Mouse (Mus musculus): ENCODE measurements at regions not wholly inside any gene's neighbourhood (a gene's known extent, or its start where the extent isn't known, plus 50 kb on each side); places are given as distances from the start of the nearest gene placed in this dataset.
A peak's percentile ranks its signal among the peaks of the same experiment; 100 is the strongest.

GRCm38 (mm10) chr2:114454901-114455300, 199.9 kb downstream of the Dph6 start:
- Histone ChIP-seq H3K4me3 (ENCODE audit: insufficient read depth, low read depth, low read length) (no peak overlapping the region), H3K4me1 (ENCODE audit: control insufficient read depth, insufficient read depth, low read length) (no peaks in the 10 kb centered on the region), H3K27ac (ENCODE audit: insufficient read depth, low read depth, low read length) (no peak overlapping the region), H3K36me3 (ENCODE audit: control insufficient read depth, insufficient read depth, low read length) (no peaks in the 10 kb centered on the region), H3K27me3 (replicated peaks; ENCODE audit: control insufficient read depth, insufficient read depth, low read length) (no peaks in the 10 kb centered on the region)
- DNase-seq: peak; percentile 2
- TF ChIP-seq POLR2A (IDR thresholded peaks at IDR 0.05; ENCODE audit: low read depth, low read length): no peak
- no peak for TF ChIP-seq CTCF (conservative IDR thresholded peaks at IDR 0.05; ENCODE audit: insufficient read depth, insufficient read length, low read depth, low read length)
- 55% methylated on average over 2 of the region's 2 CpGs for WGBS

- Histone ChIP-seq H3K27me3 (replicated peaks; ENCODE audit: control insufficient read depth, insufficient read depth, low read length) (no peaks in the 10 kb centered on the region), H3K4me1 (ENCODE audit: control insufficient read depth, insufficient read depth, low read length) (no peaks in the 10 kb centered on the region), H3K27ac (ENCODE audit: insufficient read depth, low read depth, low read length) (no peak overlapping the region), H3K4me3 (ENCODE audit: insufficient read depth, low read depth, low read length) (no peak overlapping the region), H3K36me3 (ENCODE audit: control insufficient read depth, insufficient read depth, low read length) (no peaks in the 10 kb centered on the region)
- TF ChIP-seq CTCF (conservative IDR thresholded peaks at IDR 0.05; ENCODE audit: insufficient read depth, insufficient read length, low read depth, low read length): no peak
- TF ChIP-seq POLR2A (IDR thresholded peaks at IDR 0.05; ENCODE audit: low read depth, low read length): no peak
- 45% methylated on average over 1 of the region's 1 CpGs for WGBS
- no peak for DNase-seq
Observed at GRCm38 (mm10) chr2:114450185-114450584, 204.6 kb downstream of the Dph6 start.

- no peaks in the 10 kb centered on the region for H3K27me3 ChIP-seq (replicated peaks; ENCODE audit: control insufficient read depth, insufficient read depth, low read length)
- H3K4me1 ChIP-seq (ENCODE audit: control insufficient read depth, insufficient read depth, low read length): no peaks in the 10 kb centered on the region
- H3K36me3 ChIP-seq (ENCODE audit: control insufficient read depth, insufficient read depth, low read length): no peaks in the 10 kb centered on the region
- WGBS: 61% methylated on average over 2 of the region's 2 CpGs
- peak; percentile 35 for DNase-seq
- H3K4me3 ChIP-seq (ENCODE audit: insufficient read depth, low read depth, low read length): no peak overlapping the region
- TF ChIP-seq POLR2A (IDR thresholded peaks at IDR 0.05; ENCODE audit: low read depth, low read length): no peak
- TF ChIP-seq CTCF (conservative IDR thresholded peaks at IDR 0.05; ENCODE audit: insufficient read depth, insufficient read length, low read depth, low read length): no peak
- no peak overlapping the region for H3K27ac ChIP-seq (ENCODE audit: insufficient read depth, low read depth, low read length)
Observed at GRCm38 (mm10) chr2:114443801-114444200, 211.0 kb downstream of the Dph6 start.

- H3K27ac ChIP-seq (ENCODE audit: insufficient read depth, low read depth, low read length): no peak overlapping the region
- H3K36me3 ChIP-seq (ENCODE audit: control insufficient read depth, insufficient read depth, low read length): no peaks in the 10 kb centered on the region
- no peak for TF ChIP-seq POLR2A (IDR thresholded peaks at IDR 0.05; ENCODE audit: low read depth, low read length)
- TF ChIP-seq CTCF (conservative IDR thresholded peaks at IDR 0.05; ENCODE audit: insufficient read depth, insufficient read length, low read depth, low read length): no peak
- no peaks in the 10 kb centered on the region for H3K4me1 ChIP-seq (ENCODE audit: control insufficient read depth, insufficient read depth, low read length)
- H3K4me3 ChIP-seq (ENCODE audit: insufficient read depth, low read depth, low read length): no peak overlapping the region
- 65% methylated on average over 6 of the region's 6 CpGs for WGBS
- DNase-seq: no peak
- no peaks in the 10 kb centered on the region for H3K27me3 ChIP-seq (replicated peaks; ENCODE audit: control insufficient read depth, insufficient read depth, low read length)
Observed at GRCm38 (mm10) chr2:114440943-114441342, 213.8 kb downstream of the Dph6 start.

GRCm38 (mm10) chr2:114439668-114440067, 215.1 kb downstream of the Dph6 start:
- Histone ChIP-seq H3K27ac (ENCODE audit: insufficient read depth, low read depth, low read length) (no peak overlapping the region), H3K4me3 (ENCODE audit: insufficient read depth, low read depth, low read length) (no peak overlapping the region), H3K36me3 (ENCODE audit: control insufficient read depth, insufficient read depth, low read length) (no peaks in the 10 kb centered on the region), H3K4me1 (ENCODE audit: control insufficient read depth, insufficient read depth, low read length) (no peaks in the 10 kb centered on the region), H3K27me3 (replicated peaks; ENCODE audit: control insufficient read depth, insufficient read depth, low read length) (no peaks in the 10 kb centered on the region)
- peak; percentile 22 for DNase-seq
- TF ChIP-seq POLR2A (IDR thresholded peaks at IDR 0.05; ENCODE audit: low read depth, low read length) (no peak), CTCF (conservative IDR thresholded peaks at IDR 0.05; ENCODE audit: insufficient read depth, insufficient read length, low read depth, low read length) (no peak)
- 68% methylated on average over 1 of the region's 1 CpGs for WGBS

- no peaks in the 10 kb centered on the region for H3K36me3 ChIP-seq (ENCODE audit: control insufficient read depth, insufficient read depth, low read length)
- WGBS: 38% methylated on average over 3 of the region's 3 CpGs
- H3K4me3 ChIP-seq (ENCODE audit: insufficient read depth, low read depth, low read length): no peak overlapping the region
- no peak for TF ChIP-seq CTCF (conservative IDR thresholded peaks at IDR 0.05; ENCODE audit: insufficient read depth, insufficient read length, low read depth, low read length)
- no peak for TF ChIP-seq POLR2A (IDR thresholded peaks at IDR 0.05; ENCODE audit: low read depth, low read length)
- no peaks in the 10 kb centered on the region for H3K4me1 ChIP-seq (ENCODE audit: control insufficient read depth, insufficient read depth, low read length)
- H3K27me3 ChIP-seq (replicated peaks; ENCODE audit: control insufficient read depth, insufficient read depth, low read length): no peaks in the 10 kb centered on the region
- no peak overlapping the region for H3K27ac ChIP-seq (ENCODE audit: insufficient read depth, low read depth, low read length)
- DNase-seq: no peak
Observed at GRCm38 (mm10) chr2:114438048-114438447, 216.7 kb downstream of the Dph6 start.

- Histone ChIP-seq H3K36me3 (ENCODE audit: control insufficient read depth, insufficient read depth, low read length) (no peaks in the 10 kb centered on the region), H3K27me3 (replicated peaks; ENCODE audit: control insufficient read depth, insufficient read depth, low read length) (no peaks in the 10 kb centered on the region), H3K4me1 (ENCODE audit: control insufficient read depth, insufficient read depth, low read length) (no peaks in the 10 kb centered on the region), H3K27ac (ENCODE audit: insufficient read depth, low read depth, low read length) (no peak overlapping the region), H3K4me3 (ENCODE audit: insufficient read depth, low read depth, low read length) (no peak overlapping the region)
- peak; percentile 20 for DNase-seq
- TF ChIP-seq CTCF (conservative IDR thresholded peaks at IDR 0.05; ENCODE audit: insufficient read depth, insufficient read length, low read depth, low read length) (no peak), POLR2A (IDR thresholded peaks at IDR 0.05; ENCODE audit: low read depth, low read length) (no peak)
- WGBS: 67% methylated on average over 10 of the region's 10 CpGs
Observed at GRCm38 (mm10) chr2:114427426-114428157, 226.3 kb upstream of the Zfp770 start.

Measured in kidney, adult 2 months (tissue).